Mouse (Mus musculus): ENCODE measurements around the gene Nme6.

The Nme6 gene

DNA sequence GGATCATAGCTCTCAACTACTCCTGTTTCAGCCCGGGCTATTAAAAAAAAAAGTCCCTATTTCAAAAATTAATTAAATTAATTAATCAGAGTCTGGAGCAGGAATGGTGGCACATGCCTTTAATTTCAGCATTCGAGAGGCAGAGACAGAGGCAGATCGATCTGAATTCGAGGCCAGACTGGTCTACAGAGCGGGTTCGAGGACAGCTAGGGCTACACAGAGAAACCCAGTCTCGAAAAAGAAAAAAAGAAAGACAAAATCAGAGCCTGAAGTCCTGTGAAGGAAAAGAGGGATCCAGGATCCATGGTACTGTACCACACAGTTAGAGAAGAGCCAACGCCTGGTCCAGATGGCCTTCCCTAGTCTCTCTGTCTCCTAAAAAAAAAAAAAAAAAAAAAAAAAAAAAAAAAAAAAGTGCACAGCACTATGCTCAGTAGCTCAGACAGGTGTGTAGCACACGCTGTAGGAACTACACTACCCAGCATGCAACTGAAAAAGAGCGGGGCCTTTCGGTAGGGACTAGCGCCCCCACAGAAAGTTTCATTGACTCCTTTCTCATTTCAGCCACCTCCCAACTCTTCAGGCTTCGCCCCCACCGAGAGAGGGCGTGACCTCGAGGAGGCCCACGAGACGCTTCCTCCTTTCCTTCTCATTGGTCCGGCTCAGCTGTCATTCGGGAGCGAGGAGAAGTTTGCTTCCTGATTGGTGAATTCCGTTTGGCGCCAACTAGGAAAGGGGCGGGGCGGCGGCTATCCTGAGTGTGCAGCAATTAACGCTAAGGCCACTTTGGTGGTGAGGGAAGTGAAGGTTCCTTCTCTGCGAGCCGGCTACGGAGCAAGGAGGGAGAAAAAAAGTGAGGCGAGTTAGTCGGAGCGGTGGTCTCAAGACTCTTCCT lies 42.5 kb downstream of the Nme6 start, which contains the start of gene Cdc25a:
Cdc25a (plus strand) TSS at position 783 of the 895 bp plus-strand sequence.
- peak; percentile 99 for DNase-seq

DNA sequence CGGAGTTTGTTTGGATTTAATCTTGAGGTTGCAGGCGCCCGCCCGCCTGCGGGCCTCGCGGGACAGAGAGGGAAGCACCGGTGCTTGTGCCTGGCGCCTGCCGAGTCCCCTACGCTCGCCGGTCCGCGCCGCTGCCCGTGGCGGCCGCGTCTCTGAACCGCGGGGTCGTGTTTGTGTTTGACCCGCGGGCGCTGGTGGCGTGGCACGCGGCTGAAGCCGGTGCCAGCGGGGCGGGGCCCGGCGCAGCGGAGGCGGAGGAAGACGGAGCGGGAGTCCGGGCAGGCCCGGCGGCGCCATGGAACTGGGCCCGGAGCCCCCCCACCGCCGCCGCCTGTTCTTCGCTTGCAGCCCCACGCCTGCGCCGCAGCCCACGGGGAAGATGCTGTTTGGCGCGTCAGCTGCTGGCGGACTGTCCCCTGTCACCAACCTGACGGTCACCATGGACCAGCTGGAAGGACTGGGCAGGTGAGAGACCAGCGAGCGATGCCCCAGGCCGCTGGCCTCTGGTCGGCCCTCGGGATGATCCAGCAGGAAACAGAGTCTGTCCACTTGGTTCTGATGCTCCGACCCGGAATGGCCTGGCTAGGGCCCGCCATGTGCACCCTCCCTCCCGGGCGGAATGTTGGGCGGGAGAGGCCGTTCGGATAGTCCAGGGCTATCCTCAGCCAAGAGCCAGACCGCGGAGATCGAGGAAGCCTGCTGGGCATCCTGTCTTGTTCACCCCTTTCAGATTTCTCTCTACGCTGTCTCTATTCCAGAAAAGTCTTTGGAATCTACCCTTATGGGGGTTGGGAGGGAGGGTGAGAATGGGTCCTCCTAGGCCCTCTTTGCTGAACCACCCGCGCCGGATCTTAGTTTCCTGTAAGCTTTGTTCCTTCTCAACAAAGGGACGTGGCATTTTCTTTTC lies 43.4 kb downstream of the Nme6 start:
- peak; percentile 71 to 87 for DNase-seq

DNA sequence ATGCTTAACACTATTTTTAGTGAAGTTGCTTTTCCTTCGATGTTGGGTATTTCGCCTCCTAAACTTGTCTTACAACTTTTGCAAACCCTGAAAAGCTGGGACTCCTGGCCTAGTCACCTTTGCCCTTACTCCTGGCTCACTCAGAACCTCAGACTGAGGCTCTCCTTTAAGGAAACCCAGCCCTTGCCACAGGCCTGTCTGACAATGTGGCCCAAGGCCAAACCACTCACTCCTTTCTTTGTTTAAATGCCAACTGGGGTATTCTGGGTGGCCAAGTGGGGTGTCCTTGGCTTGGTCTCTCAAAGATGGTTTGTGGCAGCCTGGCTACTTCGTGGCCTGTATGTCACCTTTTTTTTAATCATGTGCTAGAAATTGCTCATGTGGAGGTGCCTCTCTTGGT lies 44.2 kb downstream of the Nme6 start:
- DNase-seq: peak; percentile 50 to 66

DNA sequence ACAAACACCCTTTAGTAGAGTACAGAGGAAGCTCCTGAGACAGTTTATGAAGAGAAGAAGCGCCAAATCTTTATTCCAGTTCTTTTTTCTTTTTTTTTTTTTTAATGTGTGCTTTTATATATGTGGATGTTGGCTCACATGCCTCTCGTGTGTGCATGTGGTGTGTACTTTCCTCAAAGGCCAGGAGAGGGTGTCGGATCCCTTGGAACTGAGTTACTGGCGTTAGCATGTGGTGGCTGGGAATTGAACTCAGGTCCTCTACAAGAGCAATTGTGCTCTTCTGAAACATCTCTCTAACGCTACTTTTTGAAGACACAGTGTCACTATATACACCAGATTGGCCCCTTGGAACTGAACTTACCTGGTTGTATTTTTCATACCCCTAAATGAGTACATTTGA lies 45.1 kb downstream of the Nme6 start:
- no peak for DNase-seq

DNA sequence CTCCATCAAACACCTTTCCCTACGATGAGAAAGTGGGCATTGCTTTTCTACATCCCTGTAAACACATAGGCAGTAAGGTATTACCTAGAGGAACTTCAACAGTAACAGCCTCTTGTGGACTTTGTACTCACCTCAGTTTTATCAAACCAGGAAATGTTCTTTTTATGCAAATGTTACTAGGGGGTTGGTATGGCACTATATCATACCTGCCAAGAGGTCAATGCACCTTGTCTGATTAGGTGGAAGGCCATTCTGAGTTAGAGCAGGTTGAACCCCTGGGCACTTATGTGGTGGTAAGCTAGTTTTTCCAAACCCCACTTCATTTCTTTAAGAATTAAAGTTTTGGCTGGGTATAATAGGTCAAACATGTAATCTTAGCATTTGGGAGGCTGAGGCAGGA lies 46.8 kb downstream of the Nme6 start:
- no peak for DNase-seq

DNA sequence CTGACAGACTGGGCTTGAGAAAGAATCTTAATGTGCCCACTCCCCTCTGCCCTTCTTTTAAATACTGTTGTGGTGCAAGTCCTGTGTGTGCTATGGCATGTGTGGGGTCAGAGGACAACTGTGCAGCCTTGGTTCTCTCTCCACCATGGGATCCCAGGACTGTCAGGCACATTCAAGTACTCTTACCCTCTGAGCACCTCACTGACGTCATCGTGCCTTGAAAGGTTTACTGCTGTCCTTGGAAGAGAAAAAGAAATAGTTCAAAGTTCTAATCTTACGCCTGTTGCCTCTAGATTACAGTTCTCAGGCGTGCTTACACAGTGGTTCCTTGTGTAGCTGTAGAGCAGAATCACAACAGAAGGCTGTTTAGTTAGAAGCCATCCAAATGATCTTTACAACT lies 53.7 kb downstream of the Nme6 start:
- DNase-seq: peak in 1 of 2 experiments; percentile 46

DNA sequence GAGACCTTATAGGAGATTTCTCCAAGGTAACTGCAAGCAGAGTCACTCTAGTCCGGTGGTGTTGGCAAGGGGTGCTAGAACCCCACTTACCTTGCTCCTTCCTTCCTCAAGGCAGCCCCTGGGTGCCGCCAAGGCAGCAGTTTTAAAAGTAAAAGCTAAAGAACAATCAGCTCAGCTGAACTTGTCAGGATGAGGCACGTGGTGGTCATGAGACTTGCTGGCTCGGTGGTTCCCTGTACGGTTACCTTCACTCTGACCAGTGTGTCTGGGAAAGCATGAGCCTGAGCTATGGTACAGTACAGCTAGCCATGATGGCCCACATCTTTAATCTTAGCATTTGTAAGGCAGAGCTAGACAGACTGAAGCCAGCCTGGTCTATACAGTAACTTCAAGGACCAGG lies 54.8 kb downstream of the Nme6 start:
- peak; percentile 74 to 79 for DNase-seq

DNA sequence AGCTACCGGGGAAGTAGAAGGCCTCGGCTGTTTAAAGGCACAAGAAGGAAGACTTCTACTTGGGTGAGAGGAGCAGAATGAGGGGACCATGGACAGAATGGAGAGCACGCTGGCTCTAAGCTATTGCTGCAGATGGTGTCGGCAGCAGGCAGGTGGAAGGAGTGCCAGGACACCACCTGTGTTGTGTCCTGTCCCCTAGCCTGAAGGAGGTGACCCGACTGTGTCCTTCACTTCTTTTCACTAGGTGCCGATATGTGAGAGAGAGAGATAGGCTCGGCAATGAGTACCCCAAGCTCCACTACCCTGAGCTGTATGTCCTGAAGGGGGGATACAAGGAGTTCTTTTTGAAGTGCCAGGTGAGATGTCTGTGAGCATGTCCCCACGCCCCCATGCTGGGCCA lies 59.0 kb downstream of the Nme6 start:
- DNase-seq: no peak

Data from kidney, postnatal 25 days (tissue).